Mouse (Mus musculus) limb, embryonic 13.5 days (tissue): ENCODE measurements around the gene Sytl1. TPM values are rescaled to one million over a fixed set of nuclear protein-coding genes. Genes with fewer than 3 reads are reported as not detected.

Source experiments
- ATAC-seq: fragments of 200-750 bp; cut with Nextera tagmentation; 2 replicates; pipeline ENCODE4 v1.8.0; 2017; ENCODE audit warnings: low read depth, moderate number of reproducible peaks, moderate TSS enrichment; ENCODE audit not compliant: low FRiP score
- H3K27ac ChIP-seq: fragments of 300-500 bp; sonication (generic); 2 replicates; pipeline ENCODE4 v1.5.1; 2015; ENCODE audit warnings: inconsistent platforms, mild to moderate bottlenecking, moderate library complexity
- H3K27me3 ChIP-seq: fragments of 300-500 bp; sonication (generic); 2 replicates; pipeline ENCODE4 v1.6.1; 2015; ENCODE audit warnings: mild to moderate bottlenecking, inconsistent platforms
- H3K36me3 ChIP-seq: fragments of 300-500 bp; sonication (generic); 2 replicates; pipeline ENCODE4 v1.6.1; 2015; ENCODE audit warnings: inconsistent platforms, mild to moderate bottlenecking, moderate library complexity
- H3K4me1 ChIP-seq: fragments of 300-500 bp; sonication (generic); 2 replicates; pipeline ENCODE4 v1.6.1; 2015; ENCODE audit warnings: inconsistent platforms
- H3K4me2 ChIP-seq: fragments of 300-500 bp; sonication (generic); replicated peaks from 2 replicates; pipeline ENCODE4 v1.6.1; 2015; ENCODE audit warnings: inconsistent platforms, mild to moderate bottlenecking, moderate library complexity
- H3K4me3 ChIP-seq: fragments of 300-500 bp; sonication (generic); 2 replicates; pipeline ENCODE4 v1.5.1; 2015; ENCODE audit warnings: moderate library complexity, mild to moderate bottlenecking, inconsistent platforms
- H3K9ac ChIP-seq: fragments of 300-500 bp; sonication (generic); 2 replicates; pipeline ENCODE4 v1.6.1; 2015; ENCODE audit warnings: mild to moderate bottlenecking, inconsistent platforms
- H3K9me3 ChIP-seq: fragments of 300-500 bp; sonication (generic); 2 replicates; pipeline ENCODE4 v1.6.1; 2016; ENCODE audit warnings: inconsistent platforms
- WGBS: fragments of 180-500 bp; shearing (Covaris S2); methylation state at CpG from one replicate; pipeline ENCODE4 v1.1.7; 2015; 5-methylcytosine and 5-hydroxymethylcytosine counted together
- polyA plus RNA-seq: library from polyadenylated mRNA; unstranded; fragments of >200 nt; fragmentation: Nextera tagmentation; extraction: Ambion mirVana; gene quantifications from 2 replicates; pipeline ENCODE4 v1.2.1, GENCODE M21; 2015

Sytl1 gene
- polyA plus RNA-seq, 1 experiment from 2014 or later: 5.6 TPM

- H3K27ac ChIP-seq: no peak overlapping the region
- no peaks in the 10 kb centered on the region for H3K9me3 ChIP-seq
- peaks cover 17% of the 10 kb centered on the region for H3K4me1 ChIP-seq
- no peak for ATAC-seq
- no peak overlapping the region for H3K4me2 ChIP-seq
- no peaks in the 10 kb centered on the region for H3K36me3 ChIP-seq
- H3K4me3 ChIP-seq: no peak overlapping the region
- 67% methylated on average over 9 of the region's 9 CpGs for WGBS
- peaks cover 64% of the 10 kb centered on the region for H3K27me3 ChIP-seq
- H3K9ac ChIP-seq: no peak overlapping the region
Measured at GRCm38 (mm10) chr4:133242710-133243109, 20.2 kb downstream of the Sytl1 start.

GRCm38 (mm10) chr4:133241910-133242309 is 21.0 kb downstream of the Sytl1 start:
- no peak overlapping the region for H3K27ac ChIP-seq
- 33% methylated on average over 11 of the region's 11 CpGs for WGBS

GRCm38 (mm10) chr4:133240934-133241908 is 21.7 kb downstream of the Sytl1 start:
- Histone ChIP-seq H3K9ac (peak overlapping the region; percentile 72), H3K27ac (peak overlapping the region; percentile 44; the same call in 1 of the 2 replicates), H3K4me1 (peaks cover 7% of the 10 kb centered on the region), H3K27me3 (peaks cover 49% of the 10 kb centered on the region), H3K4me3 (peak overlapping the region; percentile 61), H3K4me2 (peak overlapping the region; percentile 87), H3K36me3 (no peaks in the 10 kb centered on the region), H3K9me3 (no peaks in the 10 kb centered on the region)
- WGBS: under 1% methylated on average over 77 of the region's 78 CpGs
- ATAC-seq: peak; percentile 92

More at GRCm38 (mm10) chr4:133241910-133242309, 21.0 kb downstream of the Sytl1 start:
- H3K4me2 ChIP-seq: peak overlapping the region; percentile 87
- H3K27me3 ChIP-seq: peaks cover 56% of the 10 kb centered on the region
- H3K4me1 ChIP-seq: peaks cover 11% of the 10 kb centered on the region
- H3K9ac ChIP-seq: 0 out of 2 replicates have a peak overlapping the region, but pooled peaks have one; percentile 72
- H3K9me3 ChIP-seq: no peaks in the 10 kb centered on the region
- peak overlapping the region; percentile 61 for H3K4me3 ChIP-seq
- no peaks in the 10 kb centered on the region for H3K36me3 ChIP-seq
- ATAC-seq: no peak

- H3K4me3 ChIP-seq: peak within 1 kb of the TSS; percentile 61
- peak within 1 kb of the TSS; percentile 87 for H3K4me2 ChIP-seq
- peak within 1 kb of the TSS; percentile 44; the same call in 1 of the 2 replicates for H3K27ac ChIP-seq
- no peaks in the 10 kb centered on the region for H3K36me3 ChIP-seq
- no peaks in the 10 kb centered on the region for H3K9me3 ChIP-seq
- peak within 1 kb of the TSS; percentile 72 for H3K9ac ChIP-seq
- no peak for ATAC-seq
- H3K4me1 ChIP-seq: peaks cover 7% of the 10 kb centered on the region
- 4% methylated on average over 16 of the region's 16 CpGs for WGBS
- H3K27me3 ChIP-seq: peaks cover 44% of the 10 kb centered on the region
Measured at GRCm38 (mm10) chr4:133240490-133240921, 22.4 kb downstream of the Sytl1 start, which contains the start of gene Map3k6. Map3k6 (plus strand) TSS chr4:133240818.

- ATAC-seq: no peak
Measured at GRCm38 (mm10) chr4:133237911-133238310, 25.0 kb downstream of the Sytl1 start.

GRCm38 (mm10) chr4:133235415-133235814 is 27.5 kb downstream of the Sytl1 start:
- H3K9me3 ChIP-seq: no peaks in the 10 kb centered on the region
- WGBS: 77% methylated on average over 5 of the region's 5 CpGs
- H3K4me1 ChIP-seq: peaks cover 2% of the 10 kb centered on the region
- H3K4me2 ChIP-seq: no peak overlapping the region
- no peak overlapping the region for H3K27ac ChIP-seq
- no peak overlapping the region for H3K4me3 ChIP-seq
- peaks cover 15% of the 10 kb centered on the region for H3K27me3 ChIP-seq
- H3K9ac ChIP-seq: no peak overlapping the region
- ATAC-seq: no peak
- no peaks in the 10 kb centered on the region for H3K36me3 ChIP-seq

More at GRCm38 (mm10) chr4:133237911-133238310, 25.0 kb downstream of the Sytl1 start:
- no peaks in the 10 kb centered on the region for H3K9me3 ChIP-seq
- no peak overlapping the region for H3K9ac ChIP-seq
- peaks cover 7% of the 10 kb centered on the region for H3K4me1 ChIP-seq
- H3K4me2 ChIP-seq: no peak overlapping the region
- H3K27me3 ChIP-seq: peaks cover 33% of the 10 kb centered on the region
- no peak overlapping the region for H3K4me3 ChIP-seq
- no peaks in the 10 kb centered on the region for H3K36me3 ChIP-seq
- WGBS: 83% methylated on average over 4 of the region's 4 CpGs
- H3K27ac ChIP-seq: no peak overlapping the region

- WGBS: 57% methylated on average over 5 of the region's 5 CpGs
Measured at GRCm38 (mm10) chr4:133234771-133235170, 28.1 kb downstream of the Sytl1 start.

GRCm38 (mm10) chr4:133233285-133233976 is 29.5 kb downstream of the Sytl1 start:
- H3K27ac ChIP-seq: no peak overlapping the region
- H3K9ac ChIP-seq: no peak overlapping the region
- H3K4me3 ChIP-seq: no peak overlapping the region
- no peak overlapping the region for H3K4me2 ChIP-seq
- H3K9me3 ChIP-seq: no peaks in the 10 kb centered on the region
- H3K36me3 ChIP-seq: no peaks in the 10 kb centered on the region
- ATAC-seq: no peak
- WGBS: 37% methylated on average over 10 of the region's 10 CpGs
- H3K27me3 ChIP-seq: 0 out of 2 replicates have a peak, but pooled peaks cover 6% of the 10 kb centered on the region
- 0 out of 2 replicates have a peak, but pooled peaks cover 7% of the 10 kb centered on the region for H3K4me1 ChIP-seq

More at GRCm38 (mm10) chr4:133234771-133235170, 28.1 kb downstream of the Sytl1 start:
- no peak for ATAC-seq
- Histone ChIP-seq H3K4me1 (0 out of 2 replicates have a peak, but pooled peaks cover 3% of the 10 kb centered on the region), H3K27me3 (peaks cover 8% of the 10 kb centered on the region; the same call in 1 of the 2 replicates), H3K27ac (no peak overlapping the region), H3K4me2 (no peak overlapping the region), H3K4me3 (no peak overlapping the region), H3K9ac (no peak overlapping the region), H3K9me3 (no peaks in the 10 kb centered on the region), H3K36me3 (no peaks in the 10 kb centered on the region)

GRCm38 (mm10) chr4:133229582-133229981 is 33.3 kb downstream of the Sytl1 start:
- H3K4me3 ChIP-seq: no peak overlapping the region
- H3K9ac ChIP-seq: no peak overlapping the region
- H3K9me3 ChIP-seq: no peaks in the 10 kb centered on the region
- WGBS: 33% methylated on average over 8 of the region's 8 CpGs
- no peak overlapping the region for H3K4me2 ChIP-seq
- H3K27ac ChIP-seq: no peak overlapping the region
- H3K4me1 ChIP-seq: peaks cover 9% of the 10 kb centered on the region; the same call in 1 of the 2 replicates
- H3K27me3 ChIP-seq: 0 out of 2 replicates have a peak, but pooled peaks cover 3% of the 10 kb centered on the region
- no peak for ATAC-seq
- H3K36me3 ChIP-seq: no peaks in the 10 kb centered on the region

- H3K36me3 ChIP-seq: no peaks in the 10 kb centered on the region
- H3K27ac ChIP-seq: no peak overlapping the region
- H3K9me3 ChIP-seq: no peaks in the 10 kb centered on the region
- H3K27me3 ChIP-seq: peaks cover 2% of the 10 kb centered on the region; the same call in 1 of the 2 replicates
- no peak overlapping the region for H3K4me2 ChIP-seq
- 74% methylated on average over 8 of the region's 8 CpGs for WGBS
- no peak overlapping the region for H3K9ac ChIP-seq
- H3K4me1 ChIP-seq: peaks cover 17% of the 10 kb centered on the region
- ATAC-seq: no peak
- no peak overlapping the region for H3K4me3 ChIP-seq
Measured at GRCm38 (mm10) chr4:133227636-133228035, 35.3 kb downstream of the Sytl1 start.

GRCm38 (mm10) chr4:133226073-133226472 is 36.8 kb downstream of the Sytl1 start:
- no peak for ATAC-seq
- H3K36me3 ChIP-seq: no peaks in the 10 kb centered on the region
- WGBS: 77% methylated on average over 10 of the region's 10 CpGs
- no peak overlapping the region for H3K9ac ChIP-seq
- H3K27ac ChIP-seq: no peak overlapping the region
- H3K4me3 ChIP-seq: no peak overlapping the region
- H3K4me1 ChIP-seq: peaks cover 20% of the 10 kb centered on the region
- H3K27me3 ChIP-seq: peaks cover 17% of the 10 kb centered on the region
- no peak overlapping the region for H3K4me2 ChIP-seq
- H3K9me3 ChIP-seq: no peaks in the 10 kb centered on the region
